Mouse (Mus musculus): ENCODE results near the gene Casz1. TPM values are rescaled to one million over a fixed set of nuclear protein-coding genes. Genes with fewer than 3 reads are reported as not detected.

The Casz1 gene
- polyA plus RNA-seq, 1 experiment from 2014 or later, result 3.6 TPM

GRCm38 (mm10) chr4:148951821-148952291 is 147.6 kb downstream of the Casz1 start:
- Histone ChIP-seq H3K4me1 (replicated peaks; ENCODE audit: control insufficient read depth, insufficient read depth, low read length) (peaks cover 27% of the 10 kb centered on the region), H3K4me3 (ENCODE audit: low read depth, low read length) (peak overlapping the region; percentile 40), H3K9me3 (ENCODE audit: control insufficient read depth, low read length) (no peaks in the 10 kb centered on the region), H3K4me2 (ENCODE audit: low read depth, low read length, severe bottlenecking) (peak overlapping the region; percentile 83), H3K9ac (ENCODE audit: low read length) (peak overlapping the region; percentile 51), H3K36me3 (ENCODE audit: control insufficient read depth, insufficient read depth, low read length) (no peaks in the 10 kb centered on the region; the same call in 1 of the 2 replicates), H3K27ac (ENCODE audit: low read depth, low read length) (no peak overlapping the region), H3K27me3 (ENCODE audit: control insufficient read depth, insufficient read depth, low read length) (peaks cover 45% of the 10 kb centered on the region)
- ATAC-seq (replicated peaks; ENCODE audit: low FRiP score), result peak; percentile 34
- peak; percentile 74 for DNase-seq (ENCODE audit: low spot score)
- 3% methylated on average over 44 of the region's 44 CpGs for WGBS

GRCm38 (mm10) chr4:148952328-148953222 is 148.3 kb downstream of the Casz1 start:
- Histone ChIP-seq H3K27me3 (ENCODE audit: control insufficient read depth, insufficient read depth, low read length) (peaks cover 45% of the 10 kb centered on the region), H3K4me1 (replicated peaks; ENCODE audit: control insufficient read depth, insufficient read depth, low read length) (peaks cover 27% of the 10 kb centered on the region), H3K9ac (ENCODE audit: low read length) (peak overlapping the region; percentile 51), H3K4me2 (ENCODE audit: low read depth, low read length, severe bottlenecking) (peak overlapping the region; percentile 83), H3K9me3 (ENCODE audit: control insufficient read depth, low read length) (no peaks in the 10 kb centered on the region), H3K4me3 (ENCODE audit: low read depth, low read length) (peak overlapping the region; percentile 40), H3K36me3 (ENCODE audit: control insufficient read depth, insufficient read depth, low read length) (no peaks in the 10 kb centered on the region; the same call in 1 of the 2 replicates), H3K27ac (ENCODE audit: low read depth, low read length) (no peak overlapping the region)
- ATAC-seq (replicated peaks; ENCODE audit: low FRiP score), result peak; percentile 22; the same call in 1 of the 2 replicates
- WGBS, result 2% methylated on average over 62 of the region's 69 CpGs
- peak; percentile 67 for DNase-seq (ENCODE audit: low spot score)

GRCm38 (mm10) chr4:148955131-148955813 is 151.0 kb downstream of the Casz1 start:
- Histone ChIP-seq H3K9me3 (ENCODE audit: control insufficient read depth, low read length) (no peaks in the 10 kb centered on the region), H3K4me2 (ENCODE audit: low read depth, low read length, severe bottlenecking) (no peak overlapping the region), H3K4me1 (replicated peaks; ENCODE audit: control insufficient read depth, insufficient read depth, low read length) (peaks cover 20% of the 10 kb centered on the region), H3K9ac (ENCODE audit: low read length) (no peak overlapping the region), H3K36me3 (ENCODE audit: control insufficient read depth, insufficient read depth, low read length) (no peaks in the 10 kb centered on the region), H3K4me3 (ENCODE audit: low read depth, low read length) (no peak overlapping the region), H3K27ac (ENCODE audit: low read depth, low read length) (no peak overlapping the region), H3K27me3 (ENCODE audit: control insufficient read depth, insufficient read depth, low read length) (peaks cover 35% of the 10 kb centered on the region)
- ATAC-seq (replicated peaks; ENCODE audit: low FRiP score) (no peak), DNase-seq (ENCODE audit: low spot score) (no peak)
- 82% methylated on average over 14 of the region's 14 CpGs for WGBS

- 81% methylated on average over 12 of the region's 12 CpGs for WGBS
- no peak overlapping the region for H3K27ac ChIP-seq (ENCODE audit: low read depth, low read length)
- ATAC-seq (replicated peaks; ENCODE audit: low FRiP score), result no peak
- no peak for DNase-seq (ENCODE audit: low spot score)
- H3K4me2 ChIP-seq (ENCODE audit: low read depth, low read length, severe bottlenecking), result no peak overlapping the region
- no peaks in the 10 kb centered on the region for H3K36me3 ChIP-seq (ENCODE audit: control insufficient read depth, insufficient read depth, low read length)
- no peaks in the 10 kb centered on the region for H3K4me1 ChIP-seq (replicated peaks; ENCODE audit: control insufficient read depth, insufficient read depth, low read length)
- no peak overlapping the region for H3K9ac ChIP-seq (ENCODE audit: low read length)
- no peak overlapping the region for H3K4me3 ChIP-seq (ENCODE audit: low read depth, low read length)
- H3K9me3 ChIP-seq (ENCODE audit: control insufficient read depth, low read length), result no peaks in the 10 kb centered on the region
- H3K27me3 ChIP-seq (ENCODE audit: control insufficient read depth, insufficient read depth, low read length), result no peaks in the 10 kb centered on the region
These were observed 155.8 kb downstream of the Casz1 start for GRCm38 (mm10) chr4:148960011-148960410.

- DNase-seq (ENCODE audit: low spot score) (no peak), ATAC-seq (replicated peaks; ENCODE audit: low FRiP score) (no peak)
- 93% methylated on average over 19 of the region's 19 CpGs for WGBS
- no peaks in the 10 kb centered on the region for H3K4me1 ChIP-seq (replicated peaks; ENCODE audit: control insufficient read depth, insufficient read depth, low read length)
- H3K4me3 ChIP-seq (ENCODE audit: low read depth, low read length), result no peak overlapping the region
- no peak overlapping the region for H3K27ac ChIP-seq (ENCODE audit: low read depth, low read length)
- no peaks in the 10 kb centered on the region for H3K36me3 ChIP-seq (ENCODE audit: control insufficient read depth, insufficient read depth, low read length)
- H3K27me3 ChIP-seq (ENCODE audit: control insufficient read depth, insufficient read depth, low read length), result no peaks in the 10 kb centered on the region
- no peak overlapping the region for H3K9ac ChIP-seq (ENCODE audit: low read length)
- no peaks in the 10 kb centered on the region for H3K9me3 ChIP-seq (ENCODE audit: control insufficient read depth, low read length)
- H3K4me2 ChIP-seq (ENCODE audit: low read depth, low read length, severe bottlenecking), result no peak overlapping the region
These were observed 156.9 kb downstream of the Casz1 start for GRCm38 (mm10) chr4:148961081-148961480.

- no peak overlapping the region for H3K4me2 ChIP-seq (ENCODE audit: low read depth, low read length, severe bottlenecking)
- H3K27ac ChIP-seq (ENCODE audit: low read depth, low read length), result no peak overlapping the region
- H3K4me3 ChIP-seq (ENCODE audit: low read depth, low read length), result no peak overlapping the region
- H3K36me3 ChIP-seq (ENCODE audit: control insufficient read depth, insufficient read depth, low read length), result no peaks in the 10 kb centered on the region
- ATAC-seq (replicated peaks; ENCODE audit: low FRiP score) (no peak), DNase-seq (ENCODE audit: low spot score) (no peak)
- H3K9me3 ChIP-seq (ENCODE audit: control insufficient read depth, low read length), result no peaks in the 10 kb centered on the region
- WGBS, result 94% methylated on average over 1 of the region's 1 CpGs
- no peaks in the 10 kb centered on the region for H3K4me1 ChIP-seq (replicated peaks; ENCODE audit: control insufficient read depth, insufficient read depth, low read length)
- H3K9ac ChIP-seq (ENCODE audit: low read length), result no peak overlapping the region
- no peaks in the 10 kb centered on the region for H3K27me3 ChIP-seq (ENCODE audit: control insufficient read depth, insufficient read depth, low read length)
These were observed 157.9 kb downstream of the Casz1 start for GRCm38 (mm10) chr4:148962096-148962495.

- Histone ChIP-seq H3K4me2 (ENCODE audit: low read depth, low read length, severe bottlenecking) (no peak overlapping the region), H3K4me3 (ENCODE audit: low read depth, low read length) (no peak overlapping the region), H3K27ac (ENCODE audit: low read depth, low read length) (no peak overlapping the region), H3K27me3 (ENCODE audit: control insufficient read depth, insufficient read depth, low read length) (no peaks in the 10 kb centered on the region), H3K4me1 (replicated peaks; ENCODE audit: control insufficient read depth, insufficient read depth, low read length) (no peaks in the 10 kb centered on the region), H3K36me3 (ENCODE audit: control insufficient read depth, insufficient read depth, low read length) (no peaks in the 10 kb centered on the region), H3K9me3 (ENCODE audit: control insufficient read depth, low read length) (no peaks in the 10 kb centered on the region), H3K9ac (ENCODE audit: low read length) (no peak overlapping the region)
- DNase-seq (ENCODE audit: low spot score), result no peak
- ATAC-seq (replicated peaks; ENCODE audit: low FRiP score), result no peak
- WGBS, result 86% methylated on average over 10 of the region's 10 CpGs
These were observed 160.5 kb downstream of the Casz1 start for GRCm38 (mm10) chr4:148964541-148965310.

- DNase-seq (ENCODE audit: low spot score) (no peak), ATAC-seq (replicated peaks; ENCODE audit: low FRiP score) (no peak)
- no peak overlapping the region for H3K27ac ChIP-seq (ENCODE audit: low read depth, low read length)
- no peak overlapping the region for H3K9ac ChIP-seq (ENCODE audit: low read length)
- no peaks in the 10 kb centered on the region for H3K4me1 ChIP-seq (replicated peaks; ENCODE audit: control insufficient read depth, insufficient read depth, low read length)
- no peaks in the 10 kb centered on the region for H3K9me3 ChIP-seq (ENCODE audit: control insufficient read depth, low read length)
- WGBS, result 94% methylated on average over 5 of the region's 5 CpGs
- no peaks in the 10 kb centered on the region for H3K36me3 ChIP-seq (ENCODE audit: control insufficient read depth, insufficient read depth, low read length)
- H3K4me2 ChIP-seq (ENCODE audit: low read depth, low read length, severe bottlenecking), result no peak overlapping the region
- no peaks in the 10 kb centered on the region for H3K27me3 ChIP-seq (ENCODE audit: control insufficient read depth, insufficient read depth, low read length)
- no peak overlapping the region for H3K4me3 ChIP-seq (ENCODE audit: low read depth, low read length)
These were observed 161.9 kb downstream of the Casz1 start for GRCm38 (mm10) chr4:148966132-148966531.

Data from forebrain, embryonic 11.5 days (tissue).